Mouse (Mus musculus) limb, embryonic 14.5 days (tissue): Measurements from ENCODE around the gene Olfr31. TPM values are rescaled to one million over a fixed set of nuclear protein-coding genes. Genes with fewer than 3 reads are reported as not detected.

Experiments used
- ATAC-seq: fragments of 200-750 bp; cut with Nextera tagmentation; 2 replicates; pipeline ENCODE4 v1.8.0; 2017; ENCODE audit warnings: low read depth, moderate number of reproducible peaks, moderate TSS enrichment; ENCODE audit not compliant: low FRiP score
- DNase-seq: peaks from one replicate; pipeline ENCODE4 v3.0.0-alpha.2; 2015; ENCODE audit warnings: low spot score
- H3K27ac ChIP-seq: fragments of 300-500 bp; sonication (generic); replicated peaks from 2 replicates; pipeline ENCODE4 v1.5.1; 2014; ENCODE audit warnings: low read depth, mild to moderate bottlenecking, low read length, moderate library complexity, mixed read lengths
- H3K27me3 ChIP-seq: fragments of 300-500 bp; sonication (generic); 2 replicates; pipeline ENCODE4 v1.6.1; 2014; ENCODE audit warnings: low read length, mixed read lengths; ENCODE audit not compliant: control insufficient read depth, insufficient read depth
- H3K36me3 ChIP-seq: fragments of 300-500 bp; sonication (generic); 2 replicates; pipeline ENCODE4 v1.6.1; 2014; ENCODE audit warnings: mild to moderate bottlenecking, low read length, moderate library complexity, mixed read lengths; ENCODE audit not compliant: control insufficient read depth, insufficient read depth
- H3K4me1 ChIP-seq: fragments of 300-500 bp; sonication (generic); 2 replicates; pipeline ENCODE4 v1.6.1; 2014; ENCODE audit warnings: antibody characterized with exemption, low read length, mixed read lengths; ENCODE audit not compliant: control insufficient read depth, insufficient read depth
- H3K4me2 ChIP-seq: fragments of 300-500 bp; sonication (generic); replicated peaks from 2 replicates; pipeline ENCODE4 v1.6.1; 2014; ENCODE audit warnings: low read depth, mild to moderate bottlenecking, low read length, moderate library complexity; ENCODE audit not compliant: severe bottlenecking
- H3K4me3 ChIP-seq: fragments of 300-500 bp; sonication (generic); replicated peaks from 2 replicates; pipeline ENCODE4 v1.5.1; 2014; ENCODE audit warnings: low read length
- H3K9ac ChIP-seq: fragments of 300-500 bp; sonication (generic); 2 replicates; pipeline ENCODE4 v1.6.1; 2014; ENCODE audit warnings: mild to moderate bottlenecking, low read depth, low read length, moderate library complexity; ENCODE audit not compliant: severe bottlenecking
- H3K9me3 ChIP-seq: fragments of 300-500 bp; sonication (generic); 2 replicates; pipeline ENCODE4 v1.6.1; 2016; ENCODE audit warnings: low read length; ENCODE audit not compliant: control insufficient read depth
- POLR2A ChIP-seq: fragments of 200-500 bp; IDR thresholded peaks from 2 replicates; pipeline ENCODE4 v1.8.0; 2012; ENCODE audit warnings: inconsistent platforms, mild to moderate bottlenecking, moderate library complexity, borderline replicate concordance; ENCODE audit not compliant: insufficient read depth, insufficient read length; ENCODE audit errors: extremely low read depth
- WGBS: fragments of 180-500 bp; shearing (Covaris S2); extraction: QIAGEN DNeasy Blood & Tissue Kit; methylation state at CpG from one replicate; pipeline ENCODE4 v1.1.7; 2014; 5-methylcytosine and 5-hydroxymethylcytosine counted together
- polyA plus RNA-seq, 2 experiments: library from polyadenylated mRNA; depleted of rRNA in 1 of 2; stranded (reverse) in 1 of 2; unstranded in 1 of 2; fragments of >200 nt; fragmentation: Nextera tagmentation in 1 of 2; extraction: Ambion mirVana in 1 of 2; gene quantifications; 2 replicates each; pipeline versions ENCODE4 v1.2.1 to v1.2.3; 2012 to 2014

Olfr31 gene
- polyA plus RNA-seq, 2 experiments: not detected

DNA sequence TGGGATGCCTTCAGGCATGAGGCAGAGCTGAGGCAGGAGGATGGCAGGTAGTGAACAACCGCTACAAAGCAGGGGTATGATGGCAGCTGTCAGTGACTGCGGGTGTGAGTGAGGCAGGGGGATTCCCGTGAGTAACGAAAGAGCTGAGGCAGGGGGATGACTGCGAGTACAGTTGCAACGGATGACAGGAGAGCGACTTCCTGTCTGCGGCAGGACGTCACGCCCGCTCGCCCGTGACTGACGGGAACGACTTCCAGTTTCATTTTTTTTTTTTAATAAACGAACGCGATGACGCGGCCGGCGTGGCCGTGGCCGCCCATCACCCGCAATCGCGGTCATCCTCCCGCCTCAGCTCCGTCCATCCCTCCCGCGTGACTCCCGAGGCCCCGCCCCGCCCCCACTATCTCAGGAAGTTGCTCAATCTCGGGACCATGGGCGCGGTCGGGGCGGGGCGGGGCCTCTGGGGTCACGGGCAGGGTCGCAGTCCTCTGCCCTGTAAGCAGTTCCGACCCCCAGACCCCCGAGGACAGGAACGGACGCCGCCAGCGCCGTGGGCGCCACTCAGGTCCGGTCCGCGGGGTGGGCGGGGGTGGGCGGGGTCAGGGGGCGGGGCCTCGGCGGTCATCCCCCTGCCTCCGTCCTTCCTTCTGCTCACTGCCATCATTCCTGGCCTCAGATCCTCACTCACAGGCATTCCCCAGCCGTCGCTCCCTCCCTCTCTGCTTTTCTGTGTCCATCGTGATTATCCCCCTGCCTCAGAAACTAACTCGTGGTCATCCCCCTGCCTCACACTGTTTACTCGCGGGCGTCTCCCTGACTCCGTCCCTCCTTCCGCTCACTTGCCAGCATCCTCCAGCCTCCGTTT, 23.6 kb downstream of the Olfr31 start, which contains the start of gene Il3ra:
Il3ra (plus strand) TSS at position 328 of the 865 bp plus-strand sequence.
- Histone ChIP-seq H3K9me3 (peaks cover 46% of the 10 kb centered on the region), H3K4me3 (peak within 1 kb of the TSS; percentile 65), H3K9ac (peak within 1 kb of the TSS; percentile 66), H3K4me1 (no peaks in the 10 kb centered on the region), H3K4me2 (peak within 1 kb of the TSS; percentile 85), H3K36me3 (no peaks in the 10 kb centered on the region), H3K27ac (peak within 1 kb of the TSS; percentile 70), H3K27me3 (no peaks in the 10 kb centered on the region)
- DNase-seq (peak; percentile 78), ATAC-seq (peak; percentile 62)
- 3% methylated on average over 54 of the region's 69 CpGs for WGBS
- no peak for TF ChIP-seq POLR2A

DNA sequence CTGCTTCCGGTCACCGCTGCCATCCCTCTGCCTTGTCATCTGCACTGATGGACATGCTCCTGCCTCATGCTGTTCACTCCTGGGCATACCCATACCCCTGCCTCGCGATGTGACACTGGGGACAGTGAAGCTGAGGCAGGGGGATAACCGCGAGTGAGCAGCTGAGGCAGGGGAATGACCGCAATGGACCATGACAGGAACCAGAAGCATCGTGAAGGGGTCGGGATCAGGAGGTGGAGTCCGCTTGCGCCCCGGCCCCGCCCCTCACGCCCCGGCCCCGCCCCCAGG, 24.1 kb downstream of the Olfr31 start:
- TF ChIP-seq POLR2A: no peak
- no peak for ATAC-seq

DNA sequence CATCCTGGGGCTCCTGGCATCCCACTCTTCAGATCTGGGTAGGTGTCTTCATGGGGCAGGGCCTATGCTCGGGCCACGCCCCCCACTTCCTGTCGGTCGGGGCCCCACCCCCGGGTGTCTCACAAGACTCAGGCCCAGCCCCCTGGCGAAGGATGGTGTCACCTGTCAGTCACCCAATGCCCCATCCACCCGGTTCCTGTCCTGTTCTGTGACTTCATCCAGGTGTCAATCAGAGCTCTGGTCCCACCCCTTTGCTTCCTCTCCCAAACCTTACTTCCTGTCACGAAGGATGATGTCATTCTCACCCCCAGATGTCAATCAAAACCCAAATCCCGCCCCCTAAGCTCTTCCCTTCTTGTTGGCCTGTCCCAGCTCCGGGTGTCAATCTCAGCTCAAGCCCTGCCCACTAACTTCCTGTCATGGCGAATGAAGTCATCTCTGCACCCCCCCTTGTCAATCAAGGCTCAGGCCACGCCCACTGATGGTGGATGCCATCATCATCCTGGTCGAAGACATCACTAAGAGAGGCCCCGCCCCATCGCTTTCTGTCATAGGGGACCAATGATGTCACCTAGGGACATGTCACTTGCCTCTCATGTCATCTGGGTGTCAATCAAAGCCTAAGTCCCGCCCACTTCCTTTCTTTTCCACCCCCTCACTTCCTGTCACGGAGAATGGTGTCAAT, 24.7 kb downstream of the Olfr31 start:
- Histone ChIP-seq H3K36me3 (no peaks in the 10 kb centered on the region), H3K27ac (no peak overlapping the region), H3K9ac (no peak overlapping the region), H3K9me3 (peaks cover 57% of the 10 kb centered on the region), H3K27me3 (no peaks in the 10 kb centered on the region), H3K4me3 (no peak overlapping the region), H3K4me2 (no peak overlapping the region), H3K4me1 (no peaks in the 10 kb centered on the region)
- 91% methylated on average over 12 of the region's 17 CpGs for WGBS
- ATAC-seq (no peak), DNase-seq (no peak)
- TF ChIP-seq POLR2A: no peak

More for the DNA sequence above, 24.1 kb downstream of the Olfr31 start:
- H3K27me3 ChIP-seq: no peaks in the 10 kb centered on the region
- H3K9me3 ChIP-seq: peaks cover 52% of the 10 kb centered on the region
- H3K4me3 ChIP-seq: peak overlapping the region; percentile 65
- WGBS: 31% methylated on average over 7 of the region's 16 CpGs
- 0 out of 2 replicates have a peak overlapping the region, but pooled peaks have one; percentile 70 for H3K27ac ChIP-seq
- H3K4me2 ChIP-seq: peak overlapping the region; percentile 85
- no peaks in the 10 kb centered on the region for H3K4me1 ChIP-seq
- peak overlapping the region; percentile 66 for H3K9ac ChIP-seq
- H3K36me3 ChIP-seq: no peaks in the 10 kb centered on the region
- no peak for DNase-seq

DNA sequence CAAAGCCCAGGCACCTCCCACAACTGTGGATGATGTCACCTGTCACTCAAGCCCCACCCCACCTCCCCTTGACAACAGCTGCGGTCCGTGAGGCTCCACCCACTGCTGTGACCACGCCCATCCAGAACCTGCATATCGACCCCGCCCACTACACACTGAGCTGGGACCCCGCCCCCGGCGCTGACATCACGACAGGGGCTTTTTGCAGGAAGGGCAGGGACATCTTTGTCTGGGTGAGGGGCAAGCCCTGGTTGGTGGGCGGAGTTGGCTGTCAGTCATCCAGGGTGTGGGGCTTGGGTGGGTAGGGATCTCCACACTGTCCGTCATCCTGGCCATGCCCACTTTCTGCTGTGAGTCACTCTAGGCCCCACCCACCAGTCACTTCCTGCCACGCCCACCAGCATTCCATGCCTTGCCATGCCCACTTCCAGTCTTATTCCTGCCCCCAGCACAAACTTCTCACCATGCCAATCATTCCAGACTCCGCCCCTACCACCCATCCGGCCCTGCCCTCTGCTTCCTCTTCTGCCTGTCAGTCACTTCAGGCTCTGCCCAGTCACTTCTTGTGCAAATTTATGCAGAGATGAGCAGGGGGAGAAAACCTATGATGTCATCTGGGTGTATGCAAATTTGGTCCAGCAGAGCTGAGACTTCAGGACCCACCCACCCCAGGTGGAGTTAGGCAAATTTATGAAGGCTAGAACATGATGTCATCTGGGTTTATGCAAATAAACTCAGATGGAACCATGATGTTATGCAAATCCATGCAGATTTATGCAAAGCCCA, 25.4 kb downstream of the Olfr31 start:
- H3K9me3 ChIP-seq: peaks cover 57% of the 10 kb centered on the region
- H3K27ac ChIP-seq: no peak overlapping the region
- H3K27me3 ChIP-seq: no peaks in the 10 kb centered on the region
- no peaks in the 10 kb centered on the region for H3K4me1 ChIP-seq
- H3K4me2 ChIP-seq: no peak overlapping the region
- no peak for ATAC-seq
- H3K4me3 ChIP-seq: no peak overlapping the region
- no peak overlapping the region for H3K9ac ChIP-seq
- 96% methylated on average over 14 of the region's 14 CpGs for WGBS
- H3K36me3 ChIP-seq: no peaks in the 10 kb centered on the region
- DNase-seq: no peak
- TF ChIP-seq POLR2A: no peak
